Mouse (Mus musculus) forebrain, embryonic 14.5 days (tissue): ENCODE results near the gene Vrk3. TPM values are rescaled to one million over a fixed set of nuclear protein-coding genes. Genes with fewer than 3 reads are reported as not detected.

Experiments used
- ATAC-seq: fragments of 200-750 bp; cut with Nextera tagmentation; 2 replicates; pipeline ENCODE4 v1.8.0; 2017; ENCODE audit warnings: mild to moderate bottlenecking, moderate library complexity
- DNase-seq: peaks from one replicate; pipeline ENCODE4 v3.0.0-alpha.2; 2015; ENCODE audit warnings: low spot score
- H3K27ac ChIP-seq: fragments of 300-500 bp; sonication (generic); 2 replicates; pipeline ENCODE4 v1.5.1; 2014; ENCODE audit warnings: low read depth, mild to moderate bottlenecking, control low read depth, low read length, moderate library complexity
- H3K27me3 ChIP-seq: fragments of 300-500 bp; sonication (generic); replicated peaks from 2 replicates; pipeline ENCODE4 v1.6.1; 2014; ENCODE audit warnings: low read length, control low read depth, mixed read lengths; ENCODE audit not compliant: control insufficient read depth, insufficient read depth
- H3K36me3 ChIP-seq: fragments of 300-500 bp; sonication (generic); 2 replicates; pipeline ENCODE4 v1.6.1; 2014; ENCODE audit warnings: low read length, control low read depth; ENCODE audit not compliant: control insufficient read depth, insufficient read depth
- H3K4me1 ChIP-seq: fragments of 300-500 bp; sonication (generic); 2 replicates; pipeline ENCODE4 v1.6.1; 2014; ENCODE audit warnings: antibody characterized with exemption, low read length, control low read depth; ENCODE audit not compliant: control insufficient read depth, insufficient read depth
- H3K4me2 ChIP-seq: fragments of 300-500 bp; sonication (generic); 2 replicates; pipeline ENCODE4 v1.6.1; 2014; ENCODE audit warnings: mild to moderate bottlenecking, control low read depth, low read length
- H3K4me3 ChIP-seq: fragments of 300-500 bp; sonication (generic); 2 replicates; pipeline ENCODE4 v1.5.1; 2014; ENCODE audit warnings: low read depth, low read length, control low read depth
- H3K9ac ChIP-seq: fragments of 300-500 bp; sonication (generic); 2 replicates; pipeline ENCODE4 v1.6.1; 2014; ENCODE audit warnings: mild to moderate bottlenecking, low read length, control low read depth, moderate library complexity
- H3K9me3 ChIP-seq: fragments of 300-500 bp; sonication (generic); replicated peaks from 2 replicates; pipeline ENCODE4 v1.6.1; 2016; ENCODE audit warnings: low read length, control low read depth, mixed read lengths; ENCODE audit not compliant: control insufficient read depth
- WGBS: fragments of 180-500 bp; shearing (Covaris S2); extraction: QIAGEN DNeasy Blood & Tissue Kit; methylation state at CpG from one replicate; pipeline ENCODE4 v1.1.7; 2014; 5-methylcytosine and 5-hydroxymethylcytosine counted together
- polyA plus RNA-seq: library from polyadenylated mRNA; unstranded; fragments of >200 nt; fragmentation: Nextera tagmentation; extraction: Ambion mirVana; gene quantifications from 2 replicates; pipeline ENCODE4 v1.2.1, GENCODE M21; 2014

The Vrk3 gene
- polyA plus RNA-seq, 1 experiment from 2014 or later = 32.0 TPM

DNA sequence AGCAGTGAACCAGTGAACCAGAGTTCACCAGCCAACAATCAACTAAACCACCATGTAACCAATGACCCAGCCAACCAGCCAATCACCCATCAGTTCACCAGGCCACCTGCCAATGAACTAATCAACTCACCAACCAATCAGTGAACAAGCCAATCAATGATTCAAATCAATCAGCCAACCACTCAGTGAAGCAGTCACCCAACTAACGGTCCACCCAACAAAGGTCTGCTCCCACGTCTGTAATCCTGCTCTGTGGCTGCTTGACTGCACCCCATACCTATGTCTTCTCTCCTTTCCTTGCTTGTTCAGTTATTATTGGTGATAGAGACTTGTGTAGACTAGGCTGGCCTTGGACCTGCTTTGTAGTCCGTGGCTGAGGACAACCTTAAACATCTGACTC is 65.8 kb downstream of the Vrk3 start:
- DNase-seq (no peak), ATAC-seq (no peak)
- Histone ChIP-seq H3K9ac (no peak overlapping the region), H3K27me3 (no peaks in the 10 kb centered on the region), H3K36me3 (0 out of 2 replicates have a peak, but pooled peaks cover 7% of the 10 kb centered on the region), H3K4me2 (no peak overlapping the region), H3K4me1 (peaks cover 21% of the 10 kb centered on the region), H3K9me3 (no peaks in the 10 kb centered on the region), H3K4me3 (no peak overlapping the region), H3K27ac (no peak overlapping the region)
- WGBS = 92% methylated on average over 3 of the region's 3 CpGs

DNA sequence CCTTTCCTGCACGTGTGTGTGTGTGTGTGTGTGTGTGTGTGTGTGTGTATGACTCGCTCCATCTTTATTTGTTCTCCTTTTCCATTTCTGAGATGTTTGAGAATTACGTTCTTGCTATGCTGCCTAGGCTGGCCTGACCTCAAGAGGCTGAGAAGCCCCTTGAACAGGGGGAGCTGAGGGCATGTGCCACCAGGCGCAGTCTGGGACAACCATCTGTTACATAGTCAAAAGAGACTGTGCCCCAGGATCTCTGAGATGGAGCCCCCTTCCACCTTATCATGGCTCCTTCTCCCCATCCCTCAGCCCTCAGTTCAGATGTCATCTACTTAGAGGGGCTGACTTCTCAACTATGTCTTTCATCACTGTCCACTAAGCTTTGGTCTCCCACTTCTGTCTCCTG is 66.2 kb downstream of the Vrk3 start:
- Histone ChIP-seq H3K9ac (no peak overlapping the region), H3K4me2 (no peak overlapping the region), H3K9me3 (no peaks in the 10 kb centered on the region), H3K4me1 (peaks cover 25% of the 10 kb centered on the region), H3K27me3 (no peaks in the 10 kb centered on the region), H3K4me3 (no peak overlapping the region), H3K27ac (no peak overlapping the region), H3K36me3 (0 out of 2 replicates have a peak, but pooled peaks cover 8% of the 10 kb centered on the region)
- no peak for DNase-seq
- 96% methylated on average over 4 of the region's 4 CpGs for WGBS
- ATAC-seq = no peak

DNA sequence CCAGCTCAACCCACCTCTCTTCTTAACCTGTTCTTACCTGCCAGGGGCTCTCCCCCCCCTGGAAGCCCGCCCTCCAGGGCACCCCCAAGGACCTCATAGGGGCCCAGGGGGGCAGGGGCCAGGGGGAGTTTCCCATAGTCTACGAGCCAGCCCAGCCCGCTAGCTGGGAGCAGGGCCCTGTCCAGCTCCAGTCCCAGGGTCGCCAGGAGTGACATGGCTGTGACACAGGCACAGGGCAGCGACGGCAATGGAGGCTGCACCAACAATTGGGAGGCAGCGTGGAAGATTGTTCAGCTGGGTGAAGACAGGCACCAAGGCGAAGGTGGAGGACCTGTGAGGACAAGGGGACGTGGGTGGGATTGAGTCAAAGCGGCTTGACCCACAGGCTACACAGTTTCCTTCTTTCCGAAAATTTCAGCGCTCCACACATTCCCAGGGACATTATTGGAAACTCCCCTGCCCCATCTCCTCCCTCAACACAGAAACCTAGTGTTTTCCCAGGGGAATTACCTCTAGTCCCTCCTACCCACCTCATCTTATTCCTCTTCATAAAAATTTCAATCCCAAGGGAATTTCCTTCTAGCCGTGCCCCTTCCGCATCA is 66.8 kb downstream of the Vrk3 start:
- Histone ChIP-seq H3K27ac (peak overlapping the region; percentile 77; the same call in 1 of the 2 replicates), H3K9ac (peak overlapping the region; percentile 48), H3K4me2 (peak overlapping the region; percentile 87), H3K9me3 (no peaks in the 10 kb centered on the region), H3K4me1 (peaks cover 28% of the 10 kb centered on the region), H3K27me3 (no peaks in the 10 kb centered on the region), H3K36me3 (0 out of 2 replicates have a peak, but pooled peaks cover 11% of the 10 kb centered on the region), H3K4me3 (peak overlapping the region; percentile 90)
- ATAC-seq = no peak; the same call in 1 of the 2 replicates
- DNase-seq = no peak
- 27% methylated on average over 14 of the region's 14 CpGs for WGBS

DNA sequence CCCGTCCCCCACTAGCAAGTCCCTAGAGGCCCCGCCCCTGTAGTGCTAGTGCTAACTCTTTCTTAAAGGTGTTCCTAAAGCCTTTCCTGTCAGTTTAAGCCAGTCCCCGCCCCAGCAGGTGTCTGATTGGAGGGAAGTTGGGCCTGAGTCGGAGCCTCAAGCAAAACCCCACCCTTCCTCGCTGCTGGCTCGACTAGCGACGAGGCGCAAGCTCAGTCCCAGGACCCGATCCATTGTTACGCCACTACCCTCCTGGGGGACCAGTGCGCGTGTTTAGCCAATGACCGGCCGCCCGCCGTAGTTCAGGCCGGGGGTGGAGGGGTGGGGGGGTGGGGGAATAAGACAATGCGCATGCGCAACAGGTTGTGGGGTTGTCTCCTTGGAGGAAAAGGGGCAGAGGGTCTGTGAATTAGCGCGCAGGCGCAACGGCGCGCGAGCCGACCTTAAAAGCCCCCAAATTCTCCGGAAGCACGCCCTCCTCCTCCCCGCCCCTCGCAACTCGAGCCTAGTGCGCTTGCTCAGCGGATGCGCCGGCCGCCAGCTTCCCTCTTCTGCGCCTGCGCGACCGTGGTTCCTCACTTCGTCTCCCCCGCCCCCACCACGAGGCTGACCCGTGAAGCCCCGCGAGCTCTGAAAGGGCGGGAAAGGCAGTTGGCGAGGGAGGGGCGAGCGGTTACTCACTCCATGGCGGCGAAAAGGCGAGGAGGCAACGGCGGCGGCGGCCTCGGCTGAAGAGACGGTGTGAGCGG is 67.7 kb downstream of the Vrk3 start, which contains the start of the genes Nup62 and Il4i1:
Gene Nup62 (plus strand): TSS at position 368 of the 749 bp plus-strand sequence.
Gene Il4i1 (plus strand): TSS at position 667 of the 749 bp plus-strand sequence.
- Histone ChIP-seq H3K4me1 (peaks cover 28% of the 10 kb centered on the region), H3K4me3 (peak within 1 kb of the TSS; percentile 90), H3K27me3 (no peaks in the 10 kb centered on the region), H3K27ac (peak within 1 kb of the TSS; percentile 90), H3K36me3 (0 out of 2 replicates have a peak, but pooled peaks cover 11% of the 10 kb centered on the region), H3K9me3 (no peaks in the 10 kb centered on the region), H3K4me2 (peak within 1 kb of the TSS; percentile 87), H3K9ac (peak within 1 kb of the TSS; percentile 91)
- ATAC-seq (peak; percentile 95), DNase-seq (peak; percentile 99)
- WGBS = under 1% methylated on average over 62 of the region's 62 CpGs

DNA sequence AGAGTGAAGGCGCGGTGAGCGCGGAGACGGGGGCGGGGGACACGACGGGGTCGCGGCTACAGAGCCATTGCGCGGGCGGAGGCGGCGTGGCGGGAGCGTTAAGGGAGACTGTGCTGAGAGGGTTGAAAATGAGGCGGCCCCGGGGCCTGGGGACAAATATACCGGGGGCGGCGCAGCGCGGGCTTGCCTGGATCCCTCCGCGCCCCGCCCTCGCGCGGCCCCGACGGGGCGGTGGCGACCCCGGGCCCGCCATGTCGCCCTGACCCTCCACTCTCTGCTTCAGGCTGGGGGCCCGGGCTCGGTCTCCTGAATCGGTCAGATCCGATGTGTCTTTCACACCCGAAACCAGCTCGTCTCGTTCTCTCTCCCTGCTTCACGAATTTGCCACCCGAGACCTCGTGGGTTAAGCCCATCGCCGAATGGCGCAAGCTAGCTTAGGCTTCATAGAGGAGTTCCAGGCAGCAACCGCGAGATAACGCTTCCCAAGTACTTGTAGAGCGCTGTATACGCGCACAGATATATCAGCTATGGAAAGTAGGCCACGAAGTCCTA is 68.3 kb downstream of the Vrk3 start, which contains the start of gene Atf5:
Gene Atf5 (minus strand): TSS at position 189 of the 552 bp plus-strand sequence.
- peak; percentile 49 for DNase-seq
- under 1% methylated on average over 51 of the region's 57 CpGs for WGBS

DNA sequence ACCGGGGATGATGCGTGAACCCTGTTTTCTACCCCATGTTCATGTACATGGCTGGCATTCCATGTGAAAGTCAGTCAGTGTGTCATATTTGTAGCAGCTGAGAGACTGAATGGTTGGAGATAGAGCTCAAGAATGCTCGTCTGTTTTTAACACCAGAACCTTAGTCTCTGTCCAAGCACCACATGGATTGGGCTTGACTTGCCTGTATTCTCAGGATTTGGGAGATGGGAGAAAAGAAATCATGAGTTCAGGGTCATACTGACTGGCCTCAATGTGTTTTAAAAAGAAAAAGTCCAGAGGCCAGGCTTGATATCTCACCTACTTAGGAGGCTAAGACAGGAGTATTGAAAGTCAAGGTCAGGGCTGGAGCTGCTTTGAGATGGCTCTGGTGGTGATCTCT is 69.2 kb downstream of the Vrk3 start:
- 26% methylated on average over 3 of the region's 3 CpGs for WGBS
- Histone ChIP-seq H3K27ac (no peak overlapping the region), H3K4me1 (peaks cover 28% of the 10 kb centered on the region), H3K4me2 (peak overlapping the region; percentile 87), H3K9me3 (no peaks in the 10 kb centered on the region), H3K36me3 (0 out of 2 replicates have a peak, but pooled peaks cover 7% of the 10 kb centered on the region), H3K4me3 (peak overlapping the region; percentile 90), H3K9ac (peak overlapping the region; percentile 91), H3K27me3 (no peaks in the 10 kb centered on the region)
- ATAC-seq (no peak), DNase-seq (no peak)

More for the DNA sequence above, 68.3 kb downstream of the Vrk3 start, which contains the start of gene Atf5:
- H3K27me3 ChIP-seq = no peaks in the 10 kb centered on the region
- peak within 1 kb of the TSS; percentile 90 for H3K4me3 ChIP-seq
- H3K9me3 ChIP-seq = no peaks in the 10 kb centered on the region
- H3K27ac ChIP-seq = peak within 1 kb of the TSS; percentile 90
- H3K9ac ChIP-seq = peak within 1 kb of the TSS; percentile 91
- H3K4me1 ChIP-seq = peaks cover 28% of the 10 kb centered on the region
- ATAC-seq = no peak; the same call in 1 of the 2 replicates
- 0 out of 2 replicates have a peak, but pooled peaks cover 7% of the 10 kb centered on the region for H3K36me3 ChIP-seq
- peak within 1 kb of the TSS; percentile 87 for H3K4me2 ChIP-seq

DNA sequence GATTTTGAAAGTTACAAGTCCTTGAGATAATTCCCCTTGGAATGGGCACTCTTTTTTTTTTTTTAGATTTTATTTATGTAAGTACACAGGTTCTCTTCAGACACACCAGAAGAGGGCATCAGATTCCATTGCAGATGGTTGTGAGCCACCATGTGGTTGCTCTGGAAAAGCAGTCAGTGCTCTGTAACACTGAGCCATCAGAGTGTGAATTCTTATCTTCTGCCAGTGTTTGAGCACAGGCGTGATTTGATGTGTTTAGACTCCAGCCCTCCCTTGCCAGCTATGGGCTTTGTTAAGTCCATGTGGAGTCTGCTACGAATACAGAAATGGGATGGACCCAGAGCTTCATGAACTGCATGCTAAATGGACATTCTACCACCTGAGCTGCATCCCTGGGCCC is 70.0 kb downstream of the Vrk3 start:
- H3K9ac ChIP-seq = peak overlapping the region; percentile 91; the same call in 1 of the 2 replicates
- peaks cover 29% of the 10 kb centered on the region for H3K4me1 ChIP-seq
- peak overlapping the region; percentile 23; the same call in 1 of the 2 replicates for H3K27ac ChIP-seq
- H3K4me3 ChIP-seq = peak overlapping the region; percentile 90
- H3K9me3 ChIP-seq = no peaks in the 10 kb centered on the region
- ATAC-seq (no peak), DNase-seq (peak; percentile 57)
- 10% methylated on average over 2 of the region's 2 CpGs for WGBS
- 0 out of 2 replicates have a peak, but pooled peaks cover 4% of the 10 kb centered on the region for H3K36me3 ChIP-seq
- H3K4me2 ChIP-seq = peak overlapping the region; percentile 87
- no peaks in the 10 kb centered on the region for H3K27me3 ChIP-seq

DNA sequence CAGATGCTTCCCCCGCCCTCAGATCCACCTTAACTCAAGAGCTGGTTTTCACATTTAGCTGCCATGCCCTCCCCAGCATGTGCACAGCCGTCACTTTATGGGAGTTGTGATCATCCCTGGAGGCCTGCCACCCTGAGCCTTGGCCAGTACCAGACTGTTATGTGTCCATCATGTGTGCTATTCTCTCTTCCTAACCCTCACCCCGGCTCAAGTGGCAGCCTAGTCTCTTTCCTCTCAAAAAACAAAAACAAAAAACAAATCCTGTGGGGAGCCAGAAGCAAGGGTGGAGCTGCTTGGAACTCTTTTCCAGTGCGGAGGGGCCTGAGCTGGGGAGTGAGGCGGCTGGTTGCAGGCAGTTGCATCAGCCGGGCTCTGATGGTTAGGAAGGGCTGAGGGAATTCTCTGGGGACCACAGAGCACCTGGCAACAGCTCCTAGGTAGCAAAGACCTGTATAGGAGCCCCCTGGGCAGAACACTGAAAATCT is 70.6 kb downstream of the Vrk3 start:
- H3K36me3 ChIP-seq = 0 out of 2 replicates have a peak, but pooled peaks cover 4% of the 10 kb centered on the region
- ATAC-seq (no peak), DNase-seq (peak; percentile 13)
- WGBS = 24% methylated on average over 6 of the region's 6 CpGs
- H3K9ac ChIP-seq = peak overlapping the region; percentile 91
- H3K27ac ChIP-seq = 0 out of 2 replicates have a peak overlapping the region, but pooled peaks have one; percentile 23
- peak overlapping the region; percentile 90 for H3K4me3 ChIP-seq
- peaks cover 31% of the 10 kb centered on the region for H3K4me1 ChIP-seq
- no peaks in the 10 kb centered on the region for H3K9me3 ChIP-seq
- H3K4me2 ChIP-seq = peak overlapping the region; percentile 87
- no peaks in the 10 kb centered on the region for H3K27me3 ChIP-seq
